Mouse (Mus musculus) c-Kit-positive CD71-positive TER-119-positive erythroid progenitor cells, embryonic 14.5 days (primary cell): ENCODE measurements around the gene Wbp2nl.
A peak's percentile ranks its signal among the peaks of the same experiment; 100 is the strongest.

Experiments
- DNase-seq: peaks from one replicate; pipeline ENCODE4 v3.0.0-alpha.2; 2013; ENCODE audit warnings: low spot score

Gene Wbp2nl

DNA sequence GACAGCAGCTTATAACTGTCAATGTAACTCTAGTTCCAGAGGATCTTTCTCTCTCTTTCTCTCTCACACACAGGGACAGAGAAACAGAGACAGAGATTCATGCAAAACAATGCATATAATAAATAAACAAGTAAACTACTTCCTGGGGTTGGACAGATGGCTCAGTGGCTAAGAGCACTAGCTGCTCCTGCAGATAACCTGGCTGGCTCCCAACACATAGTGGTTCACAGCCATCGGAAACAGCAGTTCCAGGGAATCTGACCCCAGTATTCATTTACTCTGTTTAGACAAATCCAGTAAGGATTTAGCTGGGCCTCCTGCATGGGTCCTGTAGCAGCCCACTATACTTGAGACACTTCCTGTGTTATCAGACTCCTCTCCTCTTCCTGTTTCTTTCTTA, 20.9 kb downstream of the Wbp2nl start:
- DNase-seq = no peak

GRCm38 (mm10) chr15:82322195-82322594, 23.4 kb downstream of the Wbp2nl start:
- no peak for DNase-seq

DNA sequence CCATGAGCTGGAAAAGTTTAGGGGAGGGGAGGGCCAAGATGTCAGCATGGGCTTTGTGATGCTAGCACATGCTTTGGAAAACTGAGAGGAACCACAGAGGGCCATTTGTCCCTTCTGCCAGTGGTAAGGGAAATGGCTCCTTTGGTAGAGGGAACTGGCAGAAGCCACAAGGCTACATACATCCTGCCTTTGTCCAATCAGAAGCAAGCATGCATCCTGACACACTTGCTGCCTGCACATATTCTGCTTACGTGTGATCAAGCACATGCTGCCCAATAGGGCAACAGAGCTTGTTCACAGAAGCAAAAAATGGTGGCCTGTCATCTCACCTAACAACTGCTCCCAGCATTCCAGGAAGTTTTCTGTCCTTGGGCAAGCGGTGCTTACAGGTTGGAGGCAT, 26.6 kb downstream of the Wbp2nl start:
- DNase-seq = no peak

- no peak for DNase-seq
Observed at GRCm38 (mm10) chr15:82335194-82335593, 36.4 kb downstream of the Wbp2nl start.

GRCm38 (mm10) chr15:82336629-82337028, 37.9 kb downstream of the Wbp2nl start:
- no peak for DNase-seq

DNA sequence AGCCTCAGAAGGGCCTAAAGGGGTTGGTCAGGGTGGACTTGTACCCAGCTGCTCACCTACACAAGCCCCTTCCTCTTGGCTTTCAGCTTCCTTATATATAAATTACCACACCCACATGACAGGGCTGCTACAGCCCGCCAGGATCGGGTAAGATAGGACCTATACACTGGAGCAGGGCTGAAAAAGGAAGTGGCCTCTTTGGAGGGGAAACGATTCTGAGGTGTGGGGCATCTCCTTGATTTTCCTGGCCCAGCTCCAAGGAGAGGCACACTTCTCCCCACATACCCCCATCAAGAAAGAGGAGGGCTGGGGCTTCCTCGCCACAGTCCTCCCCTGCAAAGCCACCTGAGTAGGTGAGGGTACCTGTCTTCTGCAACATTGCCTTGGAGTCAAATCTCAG, 39.1 kb downstream of the Wbp2nl start:
- DNase-seq = peak; percentile 23

DNA sequence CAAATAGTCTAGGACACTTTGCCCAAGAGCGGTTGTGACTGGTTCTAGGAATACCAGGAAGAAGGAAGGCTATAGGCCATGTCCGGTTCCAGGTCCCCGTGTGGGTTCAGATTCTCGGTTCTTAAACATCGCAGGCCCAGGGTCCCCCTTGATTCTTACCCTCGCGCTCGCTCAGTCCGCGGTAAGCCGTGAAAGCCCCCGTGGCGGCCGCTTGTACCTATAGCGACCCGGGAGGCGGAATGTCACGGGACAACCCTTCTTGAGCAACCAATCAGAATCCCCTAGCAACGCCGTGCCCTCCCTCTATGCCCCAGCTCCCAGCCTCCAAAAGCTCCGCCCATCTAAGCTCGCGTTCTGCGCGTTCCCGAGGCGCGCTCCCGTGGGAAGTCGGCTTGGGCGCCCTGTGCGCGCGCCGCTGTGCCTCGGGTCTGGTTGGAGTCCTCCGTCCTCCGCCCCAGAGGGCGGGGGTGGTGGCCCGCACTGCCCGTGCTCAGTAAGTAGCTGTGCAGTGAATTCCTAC, 39.9 kb downstream of the Wbp2nl start, which contains the start of the genes Naga, Pheta2 and Smdt1:
Gene Naga, minus strand, starts transcription at position 333 of the 520 bp plus-strand sequence.
Gene Pheta2, plus strand, starts transcription at position 350 of the 520 bp plus-strand sequence.
Gene Smdt1, plus strand, starts transcription at position 367 of the 520 bp plus-strand sequence.
- DNase-seq = peak; percentile 99

DNA sequence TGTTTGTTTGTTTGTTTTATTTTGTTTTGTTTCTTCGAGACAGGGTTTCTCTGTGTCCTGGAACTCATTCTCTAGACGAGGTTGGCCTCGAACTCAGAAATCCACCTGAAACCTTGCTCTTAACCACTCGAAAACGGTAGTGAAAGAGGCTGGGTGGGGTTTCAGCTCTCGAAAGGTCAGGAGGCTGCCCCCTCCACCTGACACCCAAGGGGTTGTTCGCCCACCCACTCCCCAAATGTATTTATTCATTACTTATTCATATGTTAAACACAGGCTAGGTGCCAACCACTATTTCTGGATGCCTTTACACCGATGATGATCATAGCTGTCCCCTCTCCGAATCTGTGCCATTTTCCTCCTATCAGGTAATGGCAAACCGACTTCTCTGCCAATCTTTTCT, 40.4 kb downstream of the Wbp2nl start:
- DNase-seq = no peak

- peak; percentile 40 for DNase-seq
Observed at GRCm38 (mm10) chr15:82339634-82340254, 41.0 kb downstream of the Wbp2nl start.

DNA sequence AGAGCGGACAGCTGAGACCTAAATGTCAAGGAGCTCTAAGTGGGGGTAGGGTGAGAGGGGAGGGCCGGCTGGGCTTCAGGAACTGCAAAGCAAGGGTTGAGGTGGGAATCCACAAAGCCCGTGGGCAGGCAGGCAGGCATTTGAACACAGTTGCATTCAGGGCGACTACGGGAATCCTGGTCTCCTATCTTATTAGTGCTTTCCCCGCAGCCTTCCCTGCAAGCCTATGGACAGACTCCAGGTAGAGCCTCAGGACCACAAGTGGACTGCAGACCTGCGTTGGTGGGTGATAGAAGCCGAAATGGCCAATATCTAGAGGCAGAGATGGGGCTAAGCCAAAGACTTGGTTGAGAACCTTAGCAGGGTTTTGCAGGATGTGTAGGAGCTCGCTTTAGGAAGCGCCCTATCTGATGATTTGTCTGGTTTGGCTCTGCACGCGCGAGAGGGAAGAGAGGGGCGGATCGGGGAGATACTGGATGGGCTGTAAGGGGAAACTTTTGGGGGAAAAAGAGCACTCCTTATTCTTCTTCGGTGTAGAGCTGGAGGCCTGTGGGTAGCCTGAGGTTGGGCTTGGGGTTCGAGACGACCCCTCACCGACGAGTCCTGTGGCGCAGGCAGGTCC, 41.8 kb downstream of the Wbp2nl start:
- DNase-seq = peak; percentile 71

GRCm38 (mm10) chr15:82341036-82341501, 42.3 kb downstream of the Wbp2nl start:
- peak; percentile 72 for DNase-seq

GRCm38 (mm10) chr15:82341675-82342542, 43.2 kb downstream of the Wbp2nl start:
- DNase-seq = peak; percentile 94

- peak; percentile 41 for DNase-seq
Observed at GRCm38 (mm10) chr15:82342543-82342935, 43.8 kb downstream of the Wbp2nl start.

DNA sequence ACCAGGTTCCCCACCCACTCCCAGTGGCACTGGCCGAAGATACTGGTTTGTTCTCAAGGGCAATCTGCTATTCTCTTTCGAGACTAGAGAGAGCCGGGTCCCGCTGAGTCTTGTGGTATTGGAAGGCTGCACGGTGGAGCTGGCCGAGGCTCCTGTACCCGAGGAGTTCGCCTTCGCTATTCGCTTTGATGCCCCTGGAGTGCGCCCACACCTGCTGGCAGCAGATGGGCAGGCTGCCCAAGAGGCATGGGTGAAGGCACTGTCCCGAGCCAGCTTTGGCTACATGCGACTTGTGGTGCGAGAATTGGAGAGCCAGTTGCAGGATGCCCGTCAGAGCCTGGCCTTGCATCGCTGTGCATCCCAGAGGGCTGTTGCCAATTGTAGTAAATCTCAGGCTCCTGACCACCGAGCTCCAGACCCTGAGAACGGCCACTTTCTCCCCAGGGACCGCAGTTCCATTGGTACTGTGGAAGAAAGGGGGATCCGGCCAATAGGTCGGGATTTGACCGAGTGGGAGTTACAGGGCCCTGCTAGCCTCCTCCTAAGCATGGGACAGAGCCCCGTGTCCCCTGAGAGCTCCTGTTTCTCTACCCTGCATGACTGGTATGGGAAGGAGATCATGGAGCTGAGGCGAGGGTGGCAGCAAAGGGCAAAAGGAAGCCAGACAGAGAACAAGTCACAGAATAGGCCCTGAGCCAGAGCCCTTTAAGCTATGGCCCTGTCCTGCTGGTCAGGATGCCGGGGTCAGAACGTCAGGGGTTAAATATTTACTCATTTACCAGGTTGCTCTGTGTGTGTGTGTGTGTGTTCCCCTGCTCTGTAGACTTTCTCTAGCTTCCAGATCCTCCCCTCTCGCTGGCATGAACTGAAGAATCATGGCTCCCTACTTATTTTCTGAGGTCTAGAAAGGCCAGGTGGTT, 44.9 kb downstream of the Wbp2nl start:
- no peak for DNase-seq

- peak; percentile 27 for DNase-seq
Observed at GRCm38 (mm10) chr15:82344971-82345370, 46.2 kb downstream of the Wbp2nl start.

DNA sequence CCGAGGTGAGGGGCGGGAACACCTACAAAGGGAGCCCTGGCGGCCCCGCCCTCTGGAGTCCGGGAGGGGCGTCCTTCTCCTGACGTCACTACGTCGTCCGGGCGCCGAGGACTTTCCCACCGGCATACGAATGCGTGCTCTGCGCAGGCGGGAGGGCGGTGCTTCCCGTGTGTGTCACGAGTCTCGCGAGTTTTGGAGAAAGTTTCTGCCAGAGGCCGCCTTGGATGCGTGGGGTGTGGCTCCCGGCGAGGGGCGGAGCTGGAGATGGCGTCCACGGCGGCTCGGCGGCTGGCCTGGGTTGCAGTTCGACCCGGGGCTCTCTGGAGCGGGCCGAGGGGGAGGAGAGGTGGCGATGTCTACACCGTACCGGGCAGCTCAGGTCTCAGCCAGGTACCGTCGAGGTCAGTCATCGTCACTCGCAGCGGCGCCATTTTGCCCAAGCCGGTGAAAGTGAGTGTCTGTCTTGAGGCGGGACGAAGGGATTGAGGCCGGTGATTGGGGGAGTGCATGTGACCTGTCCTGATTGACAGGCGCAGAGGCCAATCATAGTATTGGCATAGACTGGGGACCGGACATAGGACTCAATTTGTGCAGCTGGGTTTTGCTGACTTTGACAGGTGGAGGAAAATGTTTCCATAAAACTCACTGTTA, 47.2 kb downstream of the Wbp2nl start:
- DNase-seq = peak; percentile 99

DNA sequence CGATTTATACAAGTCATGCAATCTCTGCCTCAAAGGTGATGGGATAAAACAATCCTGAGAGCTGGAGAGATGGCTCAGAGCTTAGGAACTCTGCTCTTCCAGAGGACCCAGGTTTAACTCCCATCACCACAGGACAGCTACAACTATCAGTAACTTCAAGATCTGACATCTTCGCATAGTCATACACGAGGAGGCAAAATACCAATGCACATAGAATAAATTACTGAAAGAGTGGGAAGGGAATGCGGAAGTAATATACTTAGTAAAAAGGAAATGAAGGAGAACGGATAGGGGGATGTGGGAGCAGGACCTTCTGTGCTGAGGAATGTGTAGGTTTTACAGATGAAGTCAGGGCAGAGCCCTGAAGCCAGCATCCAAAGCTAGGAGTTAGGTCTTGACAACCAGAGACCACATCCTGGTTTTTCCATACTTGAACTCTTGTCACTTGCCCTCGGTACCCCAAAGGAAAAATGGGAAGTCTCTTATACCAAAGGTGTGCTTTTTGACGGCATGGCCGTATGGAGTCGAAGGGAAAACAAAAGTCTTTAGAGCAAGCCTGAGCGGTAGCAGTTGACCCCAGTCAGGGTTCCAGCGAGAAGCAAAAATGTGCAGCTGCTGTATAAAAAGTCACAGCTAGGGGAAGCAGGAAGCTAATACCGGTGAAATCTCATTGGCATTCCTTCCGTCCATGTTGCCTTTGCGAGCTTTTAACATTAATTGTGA, 48.0 kb downstream of the Wbp2nl start:
- no peak for DNase-seq

DNA sequence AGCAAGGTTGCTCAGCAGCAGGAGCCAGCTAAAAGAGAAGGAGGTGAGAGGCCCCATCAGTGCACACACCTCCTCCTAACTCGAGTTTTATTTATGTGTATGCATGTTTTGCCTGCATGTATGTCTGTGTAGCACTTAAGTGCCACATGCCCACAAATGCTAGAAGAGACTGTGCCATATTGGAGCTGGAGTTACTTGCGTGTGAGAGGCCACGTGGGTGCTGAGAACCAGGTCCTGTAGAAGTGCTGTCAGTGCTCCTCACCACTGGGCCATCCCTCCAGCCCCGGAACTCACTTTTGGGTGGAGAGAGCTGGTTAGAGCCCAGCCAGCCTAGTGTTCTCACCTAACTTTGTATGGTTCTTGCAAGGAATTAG, 48.5 kb downstream of the Wbp2nl start:
- DNase-seq = no peak

GRCm38 (mm10) chr15:82347852-82348251, 49.1 kb downstream of the Wbp2nl start:
- no peak for DNase-seq
